Mouse (Mus musculus): ENCODE results near the gene Brpf3.

DNA sequence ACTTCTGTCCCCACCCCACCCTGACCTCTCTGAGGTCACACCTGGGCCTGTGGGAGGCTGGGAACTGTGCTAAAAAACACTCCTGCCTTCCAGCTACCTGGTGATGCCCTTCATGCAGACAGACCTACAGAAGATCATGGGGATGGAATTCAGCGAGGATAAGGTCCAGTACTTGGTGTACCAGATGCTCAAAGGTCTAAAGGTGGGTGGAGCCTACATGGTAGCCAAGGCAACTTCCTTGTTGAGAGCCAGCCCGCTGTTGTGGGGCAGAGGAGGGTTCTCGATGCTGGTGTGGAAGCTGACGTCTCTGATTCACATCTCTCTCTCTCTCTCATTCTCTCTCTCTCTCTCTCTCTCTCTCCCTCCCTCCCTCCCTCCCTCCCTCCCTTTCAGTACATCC lies 25.7 kb upstream of the Brpf3 start:
- TF ChIP-seq GATA1 (IDR thresholded peaks at IDR 0.05; ENCODE audit: borderline replicate concordance, low read length): no peak
- TF ChIP-seq FLI1 (IDR thresholded peaks at IDR 0.05; ENCODE audit: low read length): no peak

Measured in megakaryocyte, embryonic 14.5 days (primary cell).